Mouse (Mus musculus) heart, embryonic 16.5 days (tissue): ENCODE results near the gene Ipo13. TPM values are rescaled to one million over a fixed set of nuclear protein-coding genes. Genes with fewer than 3 reads are reported as not detected.

Experiments used
- ATAC-seq: fragments of 200-750 bp; cut with Nextera tagmentation; replicated peaks from 2 replicates; pipeline ENCODE4 v1.8.0; 2017; ENCODE audit warnings: moderate number of reproducible peaks; ENCODE audit not compliant: insufficient read depth, low FRiP score; ENCODE audit errors: extremely low read depth
- H3K27ac ChIP-seq: fragments of 300-500 bp; sonication (generic); 2 replicates; pipeline ENCODE4 v1.5.1; 2014; ENCODE audit warnings: mild to moderate bottlenecking, low read length, control low read depth, moderate library complexity
- H3K27me3 ChIP-seq: fragments of 300-500 bp; sonication (generic); 2 replicates; pipeline ENCODE4 v1.6.1; 2014; ENCODE audit warnings: low read length, mixed read lengths; ENCODE audit not compliant: control insufficient read depth, insufficient read depth
- H3K36me3 ChIP-seq: fragments of 300-500 bp; sonication (generic); 2 replicates; pipeline ENCODE4 v1.6.1; 2014; ENCODE audit not compliant: control insufficient read depth, insufficient read depth
- H3K4me1 ChIP-seq: fragments of 300-500 bp; sonication (generic); 2 replicates; pipeline ENCODE4 v1.6.1; 2014; ENCODE audit warnings: low read length, mixed read lengths; ENCODE audit not compliant: control insufficient read depth, insufficient read depth
- H3K4me2 ChIP-seq: fragments of 300-500 bp; sonication (generic); 2 replicates; pipeline ENCODE4 v1.6.1; 2014; ENCODE audit warnings: low read depth, mild to moderate bottlenecking, control low read depth, low read length
- H3K4me3 ChIP-seq: fragments of 300-500 bp; sonication (generic); 2 replicates; pipeline ENCODE4 v1.5.1; 2014; ENCODE audit warnings: mild to moderate bottlenecking, control low read depth, low read length
- H3K9ac ChIP-seq: fragments of 300-500 bp; sonication (generic); 2 replicates; pipeline ENCODE4 v1.6.1; 2014; ENCODE audit warnings: low read length, control low read depth
- H3K9me3 ChIP-seq: fragments of 300-500 bp; sonication (generic); replicated peaks from 2 replicates; pipeline ENCODE4 v1.6.1; 2016; ENCODE audit warnings: low read length; ENCODE audit not compliant: control insufficient read depth
- WGBS: fragments of 180-500 bp; shearing (Covaris S2); extraction: QIAGEN DNeasy Blood & Tissue Kit; methylation state at CpG from one replicate; pipeline ENCODE4 v1.1.7; 2014; 5-methylcytosine and 5-hydroxymethylcytosine counted together
- polyA plus RNA-seq: library from polyadenylated mRNA; unstranded; fragments of >200 nt; fragmentation: Nextera tagmentation; extraction: Ambion mirVana; gene quantifications from 2 replicates; pipeline ENCODE4 v1.2.1, GENCODE M21; 2015

The Ipo13 gene
- polyA plus RNA-seq, 1 experiment from 2014 or later = 43.7 TPM

- no peak for ATAC-seq
- no peaks in the 10 kb centered on the region for H3K9me3 ChIP-seq
- peaks cover 3% of the 10 kb centered on the region; the same call in 1 of the 2 replicates for H3K27me3 ChIP-seq
- no peaks in the 10 kb centered on the region for H3K36me3 ChIP-seq
- no peak overlapping the region for H3K4me2 ChIP-seq
- H3K9ac ChIP-seq = no peak overlapping the region
- no peak overlapping the region for H3K4me3 ChIP-seq
- WGBS = 74% methylated on average over 4 of the region's 4 CpGs
- peaks cover 36% of the 10 kb centered on the region for H3K4me1 ChIP-seq
- no peak overlapping the region for H3K27ac ChIP-seq
Observed at GRCm38 (mm10) chr4:117917402-117917801, 2.6 kb upstream of the Ipo13 start.

DNA sequence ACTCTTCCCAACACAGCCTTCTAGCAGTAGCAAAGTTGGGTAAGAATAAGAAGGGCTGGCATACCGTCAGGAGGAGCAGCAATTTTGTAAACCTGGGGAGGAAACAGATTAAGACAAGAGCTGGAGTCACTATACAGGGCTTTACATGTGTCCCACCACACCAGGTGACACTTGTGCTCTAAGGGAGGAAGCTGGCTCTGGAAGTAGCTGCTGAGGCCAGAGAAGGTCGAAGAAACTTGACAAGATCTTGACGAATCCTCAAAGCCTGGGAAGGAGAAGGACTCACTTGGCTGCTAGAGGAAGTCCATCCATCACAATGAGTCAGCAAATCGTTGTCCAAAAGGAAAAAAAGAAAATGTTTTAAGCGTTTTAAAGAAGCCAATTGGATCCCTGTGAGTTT is 1.6 kb upstream of the Ipo13 start:
- H3K27ac ChIP-seq = 0 out of 2 replicates have a peak overlapping the region, but pooled peaks have one; percentile 7
- ATAC-seq = no peak
- H3K36me3 ChIP-seq = peaks cover 7% of the 10 kb centered on the region
- no peak overlapping the region for H3K9ac ChIP-seq
- H3K27me3 ChIP-seq = no peaks in the 10 kb centered on the region; the same call in 1 of the 2 replicates
- WGBS = 60% methylated on average over 5 of the region's 5 CpGs
- H3K4me3 ChIP-seq = no peak overlapping the region
- H3K4me1 ChIP-seq = peaks cover 38% of the 10 kb centered on the region
- H3K4me2 ChIP-seq = no peak overlapping the region
- H3K9me3 ChIP-seq = no peaks in the 10 kb centered on the region

GRCm38 (mm10) chr4:117915489-117916105 is 798 bp upstream of the Ipo13 start:
- H3K9me3 ChIP-seq = no peaks in the 10 kb centered on the region
- 6% methylated on average over 19 of the region's 19 CpGs for WGBS
- ATAC-seq = no peak
- no peaks in the 10 kb centered on the region for H3K27me3 ChIP-seq
- H3K9ac ChIP-seq = peak overlapping the region; percentile 87
- peak overlapping the region; percentile 99 for H3K4me2 ChIP-seq
- peaks cover 12% of the 10 kb centered on the region for H3K36me3 ChIP-seq
- H3K4me1 ChIP-seq = peaks cover 38% of the 10 kb centered on the region
- 0 out of 2 replicates have a peak overlapping the region, but pooled peaks have one; percentile 6 for H3K27ac ChIP-seq
- peak overlapping the region; percentile 63 for H3K4me3 ChIP-seq

DNA sequence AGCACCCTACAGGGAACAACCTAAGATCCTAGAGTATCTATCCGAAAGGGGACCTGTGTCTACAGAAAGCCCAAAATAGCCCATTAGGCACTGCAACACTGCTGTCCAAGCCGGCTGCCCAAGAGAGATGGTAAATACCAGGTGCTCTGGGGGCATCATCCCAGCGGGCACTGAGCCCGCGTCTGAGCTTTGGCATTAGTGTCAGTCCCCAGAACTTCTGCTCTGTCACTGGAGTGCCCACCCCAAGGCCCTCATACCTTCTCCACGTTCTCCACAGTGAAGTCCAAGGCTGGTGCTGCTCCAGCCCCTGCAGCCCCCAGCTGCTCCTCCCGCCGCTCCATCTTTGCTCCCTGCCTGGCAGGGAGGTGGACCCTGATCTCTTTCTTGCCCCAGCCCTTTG is 768 bp downstream of the Ipo13 start:
- peak overlapping the region; percentile 99 for H3K4me2 ChIP-seq
- H3K4me1 ChIP-seq = peaks cover 45% of the 10 kb centered on the region
- ATAC-seq = 0 out of 2 replicates have a peak, but pooled peaks have one; percentile 2
- peak overlapping the region; percentile 87 for H3K9ac ChIP-seq
- peak overlapping the region; percentile 63 for H3K4me3 ChIP-seq
- no peaks in the 10 kb centered on the region for H3K27me3 ChIP-seq
- H3K9me3 ChIP-seq = no peaks in the 10 kb centered on the region
- WGBS = 14% methylated on average over 8 of the region's 8 CpGs
- no peak overlapping the region for H3K27ac ChIP-seq
- peaks cover 12% of the 10 kb centered on the region for H3K36me3 ChIP-seq

- Histone ChIP-seq H3K4me2 (peak overlapping the region; percentile 99), H3K9me3 (no peaks in the 10 kb centered on the region), H3K4me3 (peak overlapping the region; percentile 63), H3K4me1 (peaks cover 44% of the 10 kb centered on the region), H3K27ac (no peak overlapping the region), H3K27me3 (no peaks in the 10 kb centered on the region), H3K36me3 (peaks cover 12% of the 10 kb centered on the region), H3K9ac (peak overlapping the region; percentile 87)
- WGBS = 50% methylated on average over 3 of the region's 3 CpGs
- ATAC-seq = no peak
Observed at GRCm38 (mm10) chr4:117913421-117913820, 1.4 kb downstream of the Ipo13 start.

- Histone ChIP-seq H3K9me3 (no peaks in the 10 kb centered on the region), H3K4me1 (peaks cover 38% of the 10 kb centered on the region), H3K27ac (no peak overlapping the region), H3K36me3 (peaks cover 12% of the 10 kb centered on the region), H3K9ac (no peak overlapping the region), H3K4me3 (peak overlapping the region; percentile 63; the same call in 1 of the 2 replicates), H3K27me3 (no peaks in the 10 kb centered on the region), H3K4me2 (peak overlapping the region; percentile 99; the same call in 1 of the 2 replicates)
- ATAC-seq = no peak
- WGBS = 67% methylated on average over 7 of the region's 7 CpGs
Observed at GRCm38 (mm10) chr4:117912685-117913273, 2.0 kb downstream of the Ipo13 start.

DNA sequence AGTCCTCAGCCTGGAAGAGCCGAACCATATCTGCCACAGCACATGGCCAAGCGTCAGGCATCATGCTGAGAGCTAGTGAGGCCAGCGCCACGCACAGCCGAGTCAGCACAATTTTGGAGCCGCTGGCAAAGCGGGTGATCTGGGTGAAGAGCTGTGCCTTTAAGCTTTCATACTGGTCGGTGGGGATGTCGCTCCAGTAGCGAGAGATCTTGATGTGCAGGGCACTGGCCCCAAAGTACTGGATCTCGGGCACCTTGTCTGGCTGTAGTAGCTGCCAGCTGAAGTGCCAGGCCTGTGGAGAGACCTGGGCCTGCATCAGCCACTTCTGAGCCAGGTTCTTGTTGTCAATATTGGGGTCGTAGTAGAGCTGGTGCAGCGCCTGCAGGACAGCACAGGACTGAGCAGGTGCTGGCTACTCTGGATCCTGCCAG is 2.7 kb downstream of the Ipo13 start:
- Histone ChIP-seq H3K4me1 (peaks cover 38% of the 10 kb centered on the region), H3K9me3 (no peaks in the 10 kb centered on the region), H3K4me2 (no peak overlapping the region), H3K27me3 (no peaks in the 10 kb centered on the region), H3K27ac (no peak overlapping the region), H3K4me3 (no peak overlapping the region), H3K9ac (no peak overlapping the region), H3K36me3 (peaks cover 12% of the 10 kb centered on the region)
- ATAC-seq = no peak
- WGBS = 90% methylated on average over 13 of the region's 13 CpGs

- Histone ChIP-seq H3K27me3 (no peaks in the 10 kb centered on the region), H3K4me3 (no peak overlapping the region), H3K9me3 (no peaks in the 10 kb centered on the region), H3K4me2 (no peak overlapping the region), H3K9ac (0 out of 2 replicates have a peak overlapping the region, but pooled peaks have one; percentile 15), H3K36me3 (peaks cover 24% of the 10 kb centered on the region), H3K4me1 (peaks cover 25% of the 10 kb centered on the region), H3K27ac (no peak overlapping the region)
- ATAC-seq = no peak
- 73% methylated on average over 8 of the region's 8 CpGs for WGBS
Observed at GRCm38 (mm10) chr4:117908834-117909453, 5.9 kb downstream of the Ipo13 start.

DNA sequence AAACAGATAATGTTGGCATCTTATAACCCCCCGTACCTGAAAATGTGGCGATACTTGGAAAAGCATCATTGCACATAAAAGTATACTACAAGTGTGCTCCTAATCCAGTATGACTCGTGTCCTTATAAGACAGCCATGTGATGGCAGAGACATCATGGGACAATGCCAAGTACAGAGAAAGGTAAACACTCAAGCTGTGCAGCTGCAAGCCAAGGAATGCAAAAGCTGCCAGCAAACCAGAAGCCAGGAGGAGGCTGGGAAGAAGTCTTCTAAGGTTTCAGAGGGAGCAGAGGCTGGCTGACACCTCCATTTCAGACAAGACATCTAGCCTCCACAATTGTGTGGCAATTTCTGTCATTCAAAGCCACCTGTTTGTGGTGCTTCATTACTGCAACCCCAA is 8.6 kb downstream of the Ipo13 start:
- WGBS = 79% methylated on average over 3 of the region's 3 CpGs
- Histone ChIP-seq H3K4me1 (peaks cover 11% of the 10 kb centered on the region; the same call in 1 of the 2 replicates), H3K4me3 (no peak overlapping the region), H3K9me3 (no peaks in the 10 kb centered on the region), H3K27me3 (no peaks in the 10 kb centered on the region), H3K36me3 (peaks cover 35% of the 10 kb centered on the region), H3K4me2 (no peak overlapping the region), H3K9ac (no peak overlapping the region), H3K27ac (no peak overlapping the region)
- ATAC-seq = no peak
